Mouse (Mus musculus): ENCODE results near the gene Trmt61a. TPM values are rescaled to one million over a fixed set of nuclear protein-coding genes. Genes with fewer than 3 reads are reported as not detected.

The Trmt61a gene
- polyA plus RNA-seq, 1 experiment, result not detected

DNA sequence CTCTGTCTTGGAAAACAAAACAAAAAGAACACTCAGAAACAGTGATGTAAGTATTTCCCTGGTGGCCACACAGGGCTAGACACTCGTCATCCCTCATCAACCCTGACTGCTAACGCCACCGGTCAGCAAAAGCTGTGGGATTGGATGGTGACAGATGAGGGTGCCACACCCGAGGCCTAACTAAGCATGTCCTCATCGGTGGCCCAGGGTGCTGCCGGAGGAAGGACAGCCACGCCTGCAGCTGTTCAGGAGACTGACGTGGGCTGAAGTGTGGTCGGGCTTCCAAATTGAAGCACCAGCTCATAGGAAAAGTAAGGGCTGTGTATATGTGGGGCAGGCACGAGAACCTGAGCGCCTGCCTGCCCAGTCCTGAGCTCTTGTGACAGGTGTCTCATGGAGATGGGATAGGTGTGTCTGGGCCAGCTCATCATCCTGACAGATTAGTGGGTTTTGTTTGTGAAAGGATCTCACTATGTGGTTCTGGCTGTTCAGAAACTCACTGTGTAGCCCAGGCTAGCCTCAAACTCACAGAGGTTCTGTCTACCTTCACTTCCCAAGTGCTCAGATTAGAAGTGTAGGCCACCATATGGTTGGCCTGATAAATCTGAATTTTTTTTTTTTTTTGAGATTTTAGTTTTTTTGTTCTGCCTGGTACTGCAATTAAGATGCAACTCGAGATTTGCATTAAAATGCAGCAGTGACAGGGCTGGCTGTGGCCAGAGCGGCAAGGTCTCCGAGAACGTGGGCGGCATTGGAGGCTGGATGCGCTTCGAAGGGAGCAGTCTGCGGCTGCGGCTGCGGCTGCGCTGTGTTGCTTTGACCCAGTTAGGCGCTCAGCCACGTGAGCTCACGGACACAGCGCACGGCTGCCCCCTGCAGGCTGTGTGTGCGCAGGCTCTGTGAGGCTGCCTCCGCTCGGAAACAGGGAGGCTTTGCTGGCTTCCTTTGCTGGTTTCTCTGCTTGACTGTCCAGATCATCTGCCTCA, 54.2 kb downstream of the Trmt61a start:
- no peak overlapping the region for H3K4me3 ChIP-seq (ENCODE audit: insufficient read depth, low read depth, low read length)

DNA sequence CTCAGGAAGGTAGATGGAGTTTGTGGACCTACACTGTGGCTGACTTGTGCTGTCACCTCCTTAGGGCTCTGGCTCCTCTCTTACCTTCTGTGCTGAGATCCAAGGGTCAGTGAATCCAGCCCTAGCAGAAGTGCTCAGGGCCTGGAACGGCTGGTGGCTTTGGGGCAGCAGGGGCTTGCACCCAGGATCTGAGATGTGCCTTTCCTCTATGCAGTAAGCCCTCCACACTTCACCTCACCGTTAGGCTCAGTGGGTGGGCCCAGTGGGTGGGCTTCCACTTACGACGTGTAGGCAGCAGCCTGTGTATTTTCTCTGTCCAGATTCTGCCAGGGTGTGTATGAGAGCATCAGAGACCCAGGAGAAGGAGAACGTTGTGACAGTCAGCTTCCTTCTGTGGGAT, 55.0 kb downstream of the Trmt61a start:
- Histone ChIP-seq H3K4me1 (ENCODE audit: control insufficient read depth, insufficient read depth, low read length) (peaks cover 10% of the 10 kb centered on the region), H3K27ac (ENCODE audit: insufficient read depth, low read depth, low read length) (peak overlapping the region; percentile 40), H3K4me3 (ENCODE audit: insufficient read depth, low read depth, low read length) (no peak overlapping the region)
- WGBS, result 29% methylated on average over 5 of the region's 5 CpGs
- TF ChIP-seq CTCF (IDR thresholded peaks at IDR 0.05; ENCODE audit: insufficient read depth, low read depth, low read length) (no peak), POLR2A (IDR thresholded peaks at IDR 0.05; ENCODE audit: insufficient read depth, low read depth, low read length) (no peak)

More for the DNA sequence above, 54.2 kb downstream of the Trmt61a start:
- Histone ChIP-seq H3K27ac (ENCODE audit: insufficient read depth, low read depth, low read length) (peak overlapping the region; percentile 74), H3K4me1 (ENCODE audit: control insufficient read depth, insufficient read depth, low read length) (peaks cover 10% of the 10 kb centered on the region)
- TF ChIP-seq POLR2A (IDR thresholded peaks at IDR 0.05; ENCODE audit: insufficient read depth, low read depth, low read length) (no peak), CTCF (IDR thresholded peaks at IDR 0.05; ENCODE audit: insufficient read depth, low read depth, low read length) (peak; percentile 95)
- WGBS, result 30% methylated on average over 30 of the region's 30 CpGs

Other genes starting within 250 kb of the Trmt61a start
- not detected in 2 replicates for gene Tnfaip2, start 235.6 kb upstream of the Trmt61a start, polyA plus RNA-seq (2012; ENCODE audit: insufficient read depth, insufficient read length, low replicate concordance, missing spikeins)
- gene Gm266, start 192.3 kb upstream of the Trmt61a start, polyA plus RNA-seq (2012; ENCODE audit: insufficient read depth, insufficient read length, low replicate concordance, missing spikeins), result not detected in 2 replicates
- 214 TPM in 1 of 2 replicates, not detected in the other for gene Eif5, start 140.1 kb upstream of the Trmt61a start, polyA plus RNA-seq (2012; ENCODE audit: insufficient read depth, insufficient read length, low replicate concordance, missing spikeins)
- gene Mark3, start 103.6 kb upstream of the Trmt61a start, polyA plus RNA-seq (2012; ENCODE audit: insufficient read depth, insufficient read length, low replicate concordance, missing spikeins), result 214 TPM in 1 of 2 replicates, not detected in the other
- gene Ckb, start 5.8 kb upstream of the Trmt61a start, polyA plus RNA-seq (2012; ENCODE audit: insufficient read depth, insufficient read length, low replicate concordance, missing spikeins), result 210 and 316 TPM in 2 replicates
- not detected in 2 replicates for gene Bag5, start 35.2 kb downstream of the Trmt61a start, polyA plus RNA-seq (2012; ENCODE audit: insufficient read depth, insufficient read length, low replicate concordance, missing spikeins)
- gene Apopt1, start 35.2 kb downstream of the Trmt61a start, polyA plus RNA-seq (2012; ENCODE audit: insufficient read depth, insufficient read length, low replicate concordance, missing spikeins), result not detected in 2 replicates
- gene Klc1, start 80.7 kb downstream of the Trmt61a start, polyA plus RNA-seq (2012; ENCODE audit: insufficient read depth, insufficient read length, low replicate concordance, missing spikeins), result 135 and 1,741 TPM in 2 replicates
- gene Xrcc3, start 135.8 kb downstream of the Trmt61a start, polyA plus RNA-seq (2012; ENCODE audit: insufficient read depth, insufficient read length, low replicate concordance, missing spikeins), result not detected in 2 replicates
- not detected in 2 replicates for gene Zfyve21, start 136.1 kb downstream of the Trmt61a start, polyA plus RNA-seq (2012; ENCODE audit: insufficient read depth, insufficient read length, low replicate concordance, missing spikeins)
- gene Ppp1r13b, start 230.0 kb downstream of the Trmt61a start, polyA plus RNA-seq (2012; ENCODE audit: insufficient read depth, insufficient read length, low replicate concordance, missing spikeins), result not detected in 2 replicates

Measured in olfactory bulb, adult 2 months (tissue).